Mouse (Mus musculus) heart, postnatal 0 days (tissue): ENCODE results near the gene Fbxw2. TPM values are rescaled to one million over a fixed set of nuclear protein-coding genes. Genes with fewer than 3 reads are reported as not detected.

ENCODE experiments used
- ATAC-seq: fragments of 200-750 bp; cut with Nextera tagmentation; 2 replicates; pipeline ENCODE4 v1.8.0; 2017; ENCODE audit warnings: low read depth, moderate number of reproducible peaks, moderate library complexity; ENCODE audit not compliant: insufficient read depth
- DNase-seq: peaks from one replicate; pipeline ENCODE4 v3.0.0-alpha.2; 2016; ENCODE audit warnings: low spot score
- H3K27ac ChIP-seq: fragments of 300-500 bp; sonication (generic); 2 replicates; pipeline ENCODE4 v1.5.1; 2014; ENCODE audit warnings: low read depth, mild to moderate bottlenecking
- H3K27me3 ChIP-seq: fragments of 300-500 bp; sonication (generic); 2 replicates; pipeline ENCODE4 v1.6.1; 2014; ENCODE audit warnings: low read length, mixed read lengths; ENCODE audit not compliant: control insufficient read depth, insufficient read depth
- H3K36me3 ChIP-seq: fragments of 300-500 bp; sonication (generic); replicated peaks from 2 replicates; pipeline ENCODE4 v1.6.1; 2014; ENCODE audit warnings: low read length, mixed read lengths; ENCODE audit not compliant: control insufficient read depth, insufficient read depth
- H3K4me1 ChIP-seq: fragments of 300-500 bp; sonication (generic); 2 replicates; pipeline ENCODE4 v1.6.1; 2014; ENCODE audit warnings: antibody characterized with exemption; ENCODE audit not compliant: control insufficient read depth, insufficient read depth
- H3K4me2 ChIP-seq: fragments of 300-500 bp; sonication (generic); 2 replicates; pipeline ENCODE4 v1.6.1; 2014; ENCODE audit warnings: low read depth, mild to moderate bottlenecking, low read length, moderate library complexity
- H3K4me3 ChIP-seq: fragments of 300-500 bp; sonication (generic); 2 replicates; pipeline ENCODE4 v1.5.1; 2014; ENCODE audit warnings: low read depth, low read length
- H3K9ac ChIP-seq: fragments of 300-500 bp; sonication (generic); replicated peaks from 2 replicates; pipeline ENCODE4 v1.6.1; 2014; ENCODE audit warnings: low read depth, low read length, mixed read lengths
- H3K9me3 ChIP-seq: fragments of 300-500 bp; sonication (generic); replicated peaks from 2 replicates; pipeline ENCODE4 v1.6.1; 2016; ENCODE audit warnings: low read length; ENCODE audit not compliant: control insufficient read depth
- CTCF ChIP-seq: IDR thresholded peaks from 2 replicates; pipeline ENCODE4 v1.5.1; 2016; ENCODE audit warnings: antibody characterized with exemption, control low read depth, low read depth
- EP300 ChIP-seq: IDR thresholded peaks from 2 replicates; pipeline ENCODE4 v1.6.1; 2016; ENCODE audit warnings: antibody characterized with exemption, low read depth
- WGBS: fragments of 180-500 bp; shearing (Covaris S2); extraction: QIAGEN DNeasy Blood & Tissue Kit; methylation state at CpG from one replicate; pipeline ENCODE4 v1.1.7; 2014; 5-methylcytosine and 5-hydroxymethylcytosine counted together
- polyA plus RNA-seq: library from polyadenylated mRNA; unstranded; fragments of >200 nt; fragmentation: Nextera tagmentation; extraction: Ambion mirVana; gene quantifications from 2 replicates; pipeline ENCODE4 v1.2.1, GENCODE M21; 2015
- total RNA-seq: library from RNA; depleted of rRNA; stranded (reverse); fragments of >200 nt; gene quantifications from 2 replicates; pipeline ENCODE4 v1.2.3, GENCODE M21; 2014; ENCODE audit warnings: low replicate concordance

The Fbxw2 gene
- total and polyA plus RNA-seq, 2 experiments from 2014 or later: 51.9 to 73.8 TPM

DNA sequence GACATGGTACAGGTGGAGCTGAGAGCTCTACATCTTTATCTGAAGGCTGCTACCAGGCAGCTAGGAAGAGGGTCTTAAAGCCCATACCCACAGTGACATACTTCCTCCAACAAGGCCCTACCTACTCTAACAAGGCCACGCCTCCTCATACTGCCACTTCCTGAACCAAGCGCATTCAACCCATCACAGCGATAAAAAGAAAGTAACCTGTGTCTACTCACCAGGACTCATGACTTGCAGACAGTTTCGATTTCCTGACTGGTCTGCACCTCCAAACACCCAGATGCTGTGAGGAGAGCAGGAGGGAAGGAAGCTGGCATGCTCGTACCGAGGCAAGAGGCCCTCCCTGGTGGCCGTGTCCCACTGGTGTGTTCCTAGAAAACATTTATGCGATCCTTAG is 35.8 kb downstream of the Fbxw2 start:
- ATAC-seq: no peak
- Histone ChIP-seq H3K4me1 (peaks cover 6% of the 10 kb centered on the region; the same call in 1 of the 2 replicates), H3K27ac (no peak overlapping the region), H3K27me3 (no peaks in the 10 kb centered on the region), H3K36me3 (peaks cover 43% of the 10 kb centered on the region), H3K9me3 (no peaks in the 10 kb centered on the region), H3K4me2 (no peak overlapping the region), H3K9ac (0 out of 2 replicates have a peak overlapping the region, but pooled peaks have one; percentile 6), H3K4me3 (no peak overlapping the region)
- 90% methylated on average over 8 of the region's 8 CpGs for WGBS
- no peak for DNase-seq
- TF ChIP-seq CTCF: no peak
- no peak for TF ChIP-seq EP300

DNA sequence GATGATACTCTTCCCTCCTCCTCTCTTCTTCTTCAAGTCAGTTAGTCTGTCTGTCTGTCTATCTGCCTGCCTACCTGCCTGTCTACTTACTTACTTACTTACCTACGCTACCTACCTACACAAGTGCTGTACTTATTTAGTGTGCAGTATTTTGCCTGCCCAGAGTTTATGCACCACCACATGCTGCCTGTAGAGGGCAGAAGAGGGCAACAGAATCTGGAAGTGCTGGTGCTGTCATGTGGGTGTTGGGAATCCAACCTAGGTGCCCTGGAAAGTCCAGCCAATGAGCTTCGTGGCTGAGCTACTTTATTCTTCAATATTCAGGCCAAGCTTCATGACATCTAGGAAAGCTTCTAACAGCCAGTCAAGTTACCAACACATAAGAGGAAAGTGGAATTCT is 42.0 kb downstream of the Fbxw2 start:
- Histone ChIP-seq H3K9me3 (no peaks in the 10 kb centered on the region), H3K27me3 (no peaks in the 10 kb centered on the region), H3K4me1 (peaks cover 10% of the 10 kb centered on the region; the same call in 1 of the 2 replicates), H3K9ac (no peak overlapping the region), H3K4me2 (no peak overlapping the region), H3K4me3 (no peak overlapping the region), H3K27ac (no peak overlapping the region), H3K36me3 (peaks cover 54% of the 10 kb centered on the region)
- WGBS: 89% methylated on average over 2 of the region's 2 CpGs
- ATAC-seq (no peak), DNase-seq (peak; percentile 33)
- TF ChIP-seq CTCF: peak; percentile 73
- no peak for TF ChIP-seq EP300

DNA sequence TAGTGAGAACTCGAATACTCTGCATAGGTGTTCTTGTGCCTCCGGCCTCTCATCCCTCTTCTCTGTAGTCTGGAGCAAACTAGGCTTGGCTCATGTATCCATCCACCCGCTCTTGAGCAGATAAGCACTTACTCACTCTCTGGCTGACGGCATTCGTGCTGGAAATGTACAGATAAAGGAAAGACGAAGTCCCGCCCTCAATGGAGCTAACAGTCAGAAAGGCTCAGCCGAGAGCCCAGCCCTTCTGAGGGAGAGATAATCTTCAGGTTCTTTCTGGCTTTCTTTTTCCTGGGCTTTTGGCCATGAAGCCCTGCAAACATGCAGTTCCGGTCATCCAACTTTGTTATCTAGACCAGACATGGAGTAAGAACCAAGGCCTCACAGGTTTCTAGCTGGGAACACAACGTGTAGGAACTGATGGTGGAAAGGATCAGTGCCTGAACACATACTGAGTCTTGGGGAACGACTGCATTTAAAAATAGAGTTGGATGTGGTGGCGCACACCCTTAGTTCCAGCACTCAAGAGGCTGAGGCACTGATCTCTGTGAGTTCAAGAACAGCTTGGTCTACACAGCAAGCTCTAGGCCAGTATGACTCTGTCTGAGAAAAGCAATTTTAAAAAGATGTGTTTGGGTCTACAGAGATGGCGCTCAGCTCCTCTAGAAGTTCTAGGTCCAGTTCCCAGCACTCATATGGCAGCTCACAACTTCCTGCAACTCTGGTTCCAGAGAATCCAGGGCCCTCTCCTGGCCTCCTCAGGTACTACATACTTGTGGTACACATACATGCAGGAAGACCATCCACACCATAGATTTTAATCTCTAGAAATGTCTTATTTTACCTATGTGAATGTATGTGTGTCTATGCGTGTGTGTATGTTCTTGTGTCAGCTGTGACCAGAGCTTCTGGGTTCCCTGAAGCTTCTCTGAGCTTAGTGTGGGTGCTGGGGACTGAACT is 42.8 kb downstream of the Fbxw2 start:
- ATAC-seq (peak; percentile 39; the same call in 1 of the 2 replicates), DNase-seq (peak; percentile 45)
- Histone ChIP-seq H3K9me3 (no peaks in the 10 kb centered on the region), H3K4me1 (0 out of 2 replicates have a peak, but pooled peaks cover 4% of the 10 kb centered on the region), H3K27ac (peak overlapping the region; percentile 30; the same call in 1 of the 2 replicates), H3K4me3 (no peak overlapping the region), H3K36me3 (peaks cover 57% of the 10 kb centered on the region), H3K27me3 (no peaks in the 10 kb centered on the region), H3K9ac (no peak overlapping the region), H3K4me2 (peak overlapping the region; percentile 7; the same call in 1 of the 2 replicates)
- WGBS: 36% methylated on average over 14 of the region's 14 CpGs
- TF ChIP-seq EP300 (no peak), CTCF (no peak)

DNA sequence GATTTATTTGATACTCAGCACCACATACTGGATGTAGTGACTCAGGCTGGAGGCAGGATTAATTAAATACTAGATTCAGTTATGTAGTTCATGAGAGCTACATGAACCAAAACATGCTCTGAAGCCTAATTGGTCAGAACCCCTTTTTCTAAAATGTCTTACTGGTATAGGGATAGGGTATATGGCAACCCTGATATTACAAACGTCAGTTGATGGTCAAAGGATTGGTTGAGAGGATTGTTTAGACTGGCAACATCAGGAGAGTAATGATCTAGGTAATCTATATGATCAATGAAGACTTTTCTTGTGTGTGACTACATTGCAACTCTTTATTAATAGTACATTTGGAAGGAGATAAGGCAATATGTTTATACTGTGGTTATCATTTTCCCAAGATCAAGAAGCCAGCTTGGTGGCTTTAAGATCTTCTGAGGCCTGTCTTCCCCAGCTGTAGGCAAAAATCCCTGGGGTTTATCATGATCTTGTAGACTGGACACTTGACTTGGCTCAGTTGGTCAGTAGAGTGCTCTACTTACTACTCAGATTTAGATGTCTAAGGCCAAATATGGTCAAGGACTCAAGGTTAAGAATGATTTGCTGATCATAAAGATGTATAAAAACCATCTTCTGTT is 48.8 kb downstream of the Fbxw2 start:
- H3K9ac ChIP-seq: no peak overlapping the region
- TF ChIP-seq CTCF (no peak), EP300 (no peak)
- no peak overlapping the region for H3K4me3 ChIP-seq
- H3K4me2 ChIP-seq: no peak overlapping the region
- WGBS: 61% methylated on average over 1 of the region's 1 CpGs
- peaks cover 42% of the 10 kb centered on the region for H3K4me1 ChIP-seq
- no peaks in the 10 kb centered on the region for H3K27me3 ChIP-seq
- no peaks in the 10 kb centered on the region for H3K9me3 ChIP-seq
- ATAC-seq (no peak), DNase-seq (no peak)
- no peak overlapping the region for H3K27ac ChIP-seq
- H3K36me3 ChIP-seq: peaks cover 79% of the 10 kb centered on the region

DNA sequence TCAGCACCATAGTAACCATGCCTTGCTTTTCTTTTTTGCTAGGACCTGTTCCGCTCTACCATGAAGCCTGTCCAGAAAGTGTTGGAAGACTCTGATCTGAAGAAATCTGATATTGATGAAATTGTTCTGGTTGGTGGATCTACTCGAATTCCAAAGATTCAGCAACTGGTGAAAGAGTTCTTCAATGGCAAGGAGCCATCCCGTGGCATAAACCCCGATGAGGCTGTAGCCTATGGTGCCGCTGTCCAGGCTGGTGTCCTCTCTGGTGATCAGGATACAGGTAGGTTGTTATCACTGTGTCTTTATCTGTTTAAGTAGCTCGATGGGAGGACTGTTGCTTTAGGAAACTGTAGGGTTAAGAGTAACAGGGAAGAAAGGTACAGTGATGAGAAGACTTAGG is 51.6 kb downstream of the Fbxw2 start:
- DNase-seq (no peak), ATAC-seq (no peak)
- H3K9ac ChIP-seq: no peak overlapping the region
- H3K27ac ChIP-seq: no peak overlapping the region
- peaks cover 51% of the 10 kb centered on the region for H3K4me1 ChIP-seq
- TF ChIP-seq CTCF: no peak
- no peak for TF ChIP-seq EP300
- WGBS: 69% methylated on average over 6 of the region's 6 CpGs
- no peaks in the 10 kb centered on the region for H3K27me3 ChIP-seq
- no peaks in the 10 kb centered on the region for H3K9me3 ChIP-seq
- peaks cover 62% of the 10 kb centered on the region for H3K36me3 ChIP-seq
- H3K4me3 ChIP-seq: no peak overlapping the region; the same call in 1 of the 2 replicates
- H3K4me2 ChIP-seq: peak overlapping the region; percentile 35
